Mouse (Mus musculus) brain, adult 2 months (tissue): ENCODE measurements around the gene Psma1.

Experiments
- DNase-seq: peaks from one replicate; pipeline ENCODE4 v3.0.0; 2011; ENCODE audit warnings: low read depth, low spot score

Psma1 gene

GRCm38 (mm10) chr7:114276005-114276752, at the start of gene Psma1:
TSS of gene Psma1 (minus strand) at chr7:114276118.
- DNase-seq, result peak; percentile 100

- DNase-seq, result no peak
Observed at GRCm38 (mm10) chr7:114323527-114323926, 47.6 kb upstream of the Psma1 start.

- DNase-seq, result peak; percentile 69
Observed at GRCm38 (mm10) chr7:114322531-114323441, 46.9 kb upstream of the Psma1 start.

GRCm38 (mm10) chr7:114321694-114322372, 45.9 kb upstream of the Psma1 start:
- DNase-seq, result peak; percentile 35

GRCm38 (mm10) chr7:114317896-114318295, 42.0 kb upstream of the Psma1 start:
- no peak for DNase-seq

GRCm38 (mm10) chr7:114317389-114317792, 41.5 kb upstream of the Psma1 start:
- peak; percentile 67 for DNase-seq

- DNase-seq, result peak; percentile 69
Observed at GRCm38 (mm10) chr7:114316361-114316871, 40.5 kb upstream of the Psma1 start.

GRCm38 (mm10) chr7:114311209-114311608, 35.3 kb upstream of the Psma1 start:
- DNase-seq, result peak; percentile 24

- DNase-seq, result no peak
Observed at GRCm38 (mm10) chr7:114309020-114309419, 33.1 kb upstream of the Psma1 start.

- DNase-seq, result peak; percentile 81
Observed at GRCm38 (mm10) chr7:114301293-114301782, 25.4 kb upstream of the Psma1 start.

GRCm38 (mm10) chr7:114300782-114301181, 24.9 kb upstream of the Psma1 start:
- no peak for DNase-seq

- DNase-seq, result no peak
Observed at GRCm38 (mm10) chr7:114299247-114299646, 23.3 kb upstream of the Psma1 start.

GRCm38 (mm10) chr7:114294698-114295097, 18.8 kb upstream of the Psma1 start:
- no peak for DNase-seq

GRCm38 (mm10) chr7:114293903-114294302, 18.0 kb upstream of the Psma1 start:
- DNase-seq, result no peak

- peak; percentile 89 for DNase-seq
Observed at GRCm38 (mm10) chr7:114292501-114292971, 16.6 kb upstream of the Psma1 start.

GRCm38 (mm10) chr7:114291461-114292335, 15.8 kb upstream of the Psma1 start:
- DNase-seq, result peak; percentile 37

- peak; percentile 98 for DNase-seq
Observed at GRCm38 (mm10) chr7:114290078-114290506, 14.2 kb upstream of the Psma1 start.

GRCm38 (mm10) chr7:114284296-114284910, 8.5 kb upstream of the Psma1 start:
- DNase-seq, result no peak

- DNase-seq, result no peak
Observed at GRCm38 (mm10) chr7:114283006-114283405, 7.1 kb upstream of the Psma1 start.

- DNase-seq, result peak; percentile 67
Observed at GRCm38 (mm10) chr7:114281671-114282070, 5.8 kb upstream of the Psma1 start.
